Mouse (Mus musculus): Measurements from ENCODE around the gene Adgrv1.

Gene Adgrv1

GRCm38 (mm10) chr13:81134412-81134811 lies 498.5 kb downstream of the Adgrv1 start:
- no peak for DNase-seq

DNA sequence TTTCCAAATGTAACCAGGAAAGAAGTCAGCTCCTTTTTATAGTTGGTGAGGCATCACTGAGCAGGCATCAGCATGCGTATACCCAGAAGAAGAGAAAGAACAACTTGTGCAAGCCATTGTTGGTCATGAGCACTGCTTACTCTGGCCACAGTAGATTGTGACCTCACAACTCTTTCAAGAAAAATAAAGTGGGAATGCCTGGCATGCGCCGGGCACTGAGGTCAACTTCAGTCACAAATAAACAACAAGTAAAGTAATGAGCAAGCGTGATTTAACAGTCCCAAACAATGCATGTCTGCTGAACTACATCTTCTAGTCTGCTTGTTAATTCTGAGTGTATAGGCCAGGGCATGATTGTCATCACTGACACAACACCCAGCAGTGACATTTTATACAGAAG lies 499.6 kb downstream of the Adgrv1 start:
- DNase-seq = peak; percentile 62

DNA sequence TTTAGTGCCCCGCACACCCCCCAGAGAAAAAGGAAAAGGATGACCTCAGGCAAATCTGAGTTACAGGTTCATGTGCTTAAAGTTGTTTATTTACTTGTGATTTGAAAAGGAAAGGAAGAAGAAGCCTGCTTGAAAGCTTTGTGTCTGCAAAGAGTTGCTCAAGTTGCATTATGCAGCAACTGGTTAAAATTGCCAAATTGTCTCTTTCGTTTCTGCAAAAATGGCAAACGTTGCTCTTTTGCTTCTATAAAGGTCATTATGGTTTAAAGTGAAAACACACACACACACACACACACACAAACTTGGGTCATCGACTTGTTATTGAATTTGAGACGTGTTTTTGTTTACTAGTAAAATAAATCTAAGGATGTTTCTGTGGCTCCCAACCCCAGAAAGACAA lies 500.3 kb downstream of the Adgrv1 start:
- DNase-seq = no peak

DNA sequence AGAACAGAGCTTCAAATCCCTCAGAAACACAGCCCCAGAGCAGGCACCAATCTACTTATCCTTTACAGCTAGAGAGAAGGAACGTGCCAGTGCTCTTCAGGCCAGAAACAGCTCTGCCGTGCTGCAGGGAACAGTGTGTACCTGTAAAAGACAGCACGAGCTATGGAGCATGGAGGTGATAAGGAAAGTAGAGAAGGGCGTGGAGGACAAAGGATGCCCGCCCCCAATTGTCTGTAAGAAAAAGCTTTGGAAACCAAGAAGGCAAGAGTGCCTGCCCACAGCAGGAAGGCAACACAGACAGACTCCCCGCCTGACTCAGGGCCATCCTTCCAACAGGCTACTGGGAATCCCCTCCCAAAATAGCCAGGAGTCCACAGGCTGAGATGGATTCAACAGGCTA lies 501.1 kb downstream of the Adgrv1 start:
- DNase-seq = no peak

DNA sequence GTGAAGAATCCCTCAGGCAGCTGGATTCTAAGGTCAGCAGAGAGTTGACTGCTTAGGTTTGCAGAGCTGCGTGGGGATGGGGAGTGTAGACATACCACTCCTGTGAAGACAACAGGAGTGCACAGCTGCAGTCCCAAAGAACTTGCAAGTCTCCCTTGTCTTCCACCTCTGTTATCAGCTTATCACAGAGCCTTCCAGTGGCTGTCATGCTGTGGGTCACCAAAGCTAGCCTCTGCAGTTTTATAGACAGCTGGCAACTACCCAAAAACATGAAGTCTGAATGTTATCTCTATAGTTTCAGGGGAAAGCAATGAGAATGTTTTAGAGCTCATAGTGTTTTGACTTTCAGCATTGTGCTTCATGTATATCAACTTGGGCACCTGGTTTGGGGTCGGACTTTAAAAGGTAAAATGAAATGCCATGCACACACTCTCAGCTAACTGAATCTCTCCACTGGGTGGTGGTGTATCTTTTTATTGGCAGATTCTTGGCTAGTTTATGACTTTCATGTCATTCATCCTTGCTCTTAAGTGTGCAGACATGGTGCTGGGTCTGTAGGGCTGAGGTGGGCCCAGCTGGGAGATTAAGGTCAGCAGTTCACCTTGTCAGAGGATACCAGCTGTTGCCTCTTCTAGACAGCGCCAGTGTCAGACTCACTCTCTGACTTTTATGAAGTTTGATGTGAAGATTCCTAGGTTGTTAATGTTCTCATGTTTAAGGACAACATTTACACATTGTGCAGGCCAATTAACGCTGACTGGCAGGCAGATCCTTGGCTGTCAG lies 502.0 kb downstream of the Adgrv1 start:
- no peak for DNase-seq

- no peak for DNase-seq
These were observed 507.1 kb downstream of the Adgrv1 start for GRCm38 (mm10) chr13:81125846-81126245.

GRCm38 (mm10) chr13:81122238-81122637 lies 510.7 kb downstream of the Adgrv1 start:
- no peak for DNase-seq

GRCm38 (mm10) chr13:81110479-81110878 lies 522.5 kb downstream of the Adgrv1 start:
- DNase-seq = no peak

DNA sequence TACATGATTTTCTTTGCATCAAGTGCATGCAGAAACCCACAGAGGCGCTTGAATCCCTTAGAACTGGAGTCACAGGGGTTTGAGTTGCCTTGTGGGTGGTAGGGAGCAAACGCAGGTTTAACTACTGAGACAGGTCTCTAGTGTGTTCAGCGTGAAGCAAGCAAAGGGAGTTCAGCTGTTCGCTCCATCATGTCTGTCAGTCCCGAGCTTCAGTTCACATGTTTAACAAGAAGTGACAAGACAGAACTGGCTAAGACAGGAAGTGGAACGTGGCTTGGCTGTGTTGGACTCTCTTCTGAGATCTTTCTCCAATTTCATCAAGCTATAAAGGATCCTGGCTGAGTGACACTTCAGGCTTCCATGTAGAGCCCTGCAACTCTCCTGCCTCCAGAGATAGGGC lies 523.3 kb downstream of the Adgrv1 start:
- DNase-seq = no peak

GRCm38 (mm10) chr13:81108526-81109302 lies 524.2 kb downstream of the Adgrv1 start:
- DNase-seq = peak; percentile 44

GRCm38 (mm10) chr13:81107436-81107835 lies 525.5 kb downstream of the Adgrv1 start:
- no peak for DNase-seq

- DNase-seq = peak; percentile 83
These were observed 529.2 kb downstream of the Adgrv1 start for GRCm38 (mm10) chr13:81103794-81104193.

- no peak for DNase-seq
These were observed 536.5 kb downstream of the Adgrv1 start for GRCm38 (mm10) chr13:81096424-81096823.

DNA sequence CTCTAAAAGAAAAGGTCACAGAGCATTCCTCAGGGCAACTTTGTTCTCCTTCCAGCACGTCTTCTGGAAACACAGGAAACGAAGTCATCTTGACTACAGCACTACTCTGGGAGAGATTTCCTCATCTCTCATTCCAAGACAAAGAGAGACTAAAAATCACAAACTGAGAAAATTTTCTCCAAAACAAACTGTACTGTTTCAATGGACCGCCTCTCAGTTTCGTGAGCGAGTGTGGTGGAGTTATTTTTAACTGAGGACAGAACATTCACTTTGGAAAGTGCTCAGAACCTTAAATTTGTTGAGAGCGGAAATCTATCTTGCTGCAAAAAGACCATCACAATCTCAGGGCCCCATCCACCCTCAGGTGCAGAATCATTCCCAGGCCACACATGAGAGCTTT lies 538.4 kb downstream of the Adgrv1 start:
- DNase-seq = no peak

DNA sequence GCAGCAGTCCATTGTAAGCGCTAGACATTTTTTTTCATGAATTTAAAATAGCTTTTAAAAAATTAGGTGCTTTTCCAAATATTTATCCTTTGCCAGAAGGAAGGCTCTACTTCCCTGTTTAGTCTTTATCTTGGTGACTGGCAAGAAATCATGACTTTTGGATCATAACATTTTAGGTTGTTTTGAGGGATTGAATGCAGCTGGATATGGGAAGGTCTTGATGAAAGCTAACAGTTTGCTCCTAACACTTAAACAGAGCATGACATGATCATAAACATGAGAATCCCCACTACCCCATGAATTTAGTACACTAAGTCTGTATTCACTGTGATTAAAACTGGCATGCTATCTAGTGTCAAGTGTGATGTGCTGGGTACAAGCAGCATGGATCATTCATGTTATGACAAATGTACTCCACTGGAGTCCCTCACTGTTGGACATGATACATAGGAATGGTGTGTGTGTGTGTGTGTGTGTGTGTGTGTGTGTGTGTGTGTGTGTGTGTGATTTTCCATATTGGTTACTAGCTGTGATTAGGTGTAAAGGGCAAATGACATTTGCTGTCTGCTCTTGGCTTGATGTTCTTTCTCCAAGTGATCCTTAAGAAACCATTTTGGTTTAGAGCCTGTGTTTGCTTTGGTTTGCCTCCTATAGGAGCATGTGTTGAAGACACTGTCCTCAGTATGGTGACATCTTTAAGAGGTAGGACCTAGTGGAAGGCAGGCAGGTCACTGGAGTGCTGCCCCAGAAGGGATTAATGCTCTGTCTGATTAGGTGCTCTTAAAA lies 542.7 kb downstream of the Adgrv1 start:
- no peak for DNase-seq

GRCm38 (mm10) chr13:81086969-81087682 lies 545.8 kb downstream of the Adgrv1 start:
- no peak for DNase-seq

GRCm38 (mm10) chr13:81072214-81072613 lies 560.7 kb downstream of the Adgrv1 start:
- no peak for DNase-seq

DNA sequence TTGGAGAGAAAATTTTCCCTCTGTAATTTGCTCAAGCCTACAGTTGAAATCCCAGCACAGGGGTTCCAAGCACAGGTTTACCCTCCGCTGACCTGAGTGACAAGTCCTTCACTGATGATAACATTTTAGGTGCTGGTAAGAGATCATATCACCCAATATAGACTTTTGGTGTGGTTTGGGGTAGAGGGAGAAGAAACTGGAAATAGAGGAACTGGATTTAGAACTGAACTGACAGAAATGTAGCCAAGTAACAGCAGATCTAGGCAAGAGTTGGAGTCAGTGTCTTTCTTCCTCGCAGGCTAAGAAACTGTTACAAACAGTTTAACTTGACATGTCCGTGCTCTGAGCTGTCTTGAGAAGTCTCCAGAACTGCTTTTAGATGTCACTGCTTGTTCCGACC lies 581.5 kb downstream of the Adgrv1 start:
- DNase-seq = no peak

DNA sequence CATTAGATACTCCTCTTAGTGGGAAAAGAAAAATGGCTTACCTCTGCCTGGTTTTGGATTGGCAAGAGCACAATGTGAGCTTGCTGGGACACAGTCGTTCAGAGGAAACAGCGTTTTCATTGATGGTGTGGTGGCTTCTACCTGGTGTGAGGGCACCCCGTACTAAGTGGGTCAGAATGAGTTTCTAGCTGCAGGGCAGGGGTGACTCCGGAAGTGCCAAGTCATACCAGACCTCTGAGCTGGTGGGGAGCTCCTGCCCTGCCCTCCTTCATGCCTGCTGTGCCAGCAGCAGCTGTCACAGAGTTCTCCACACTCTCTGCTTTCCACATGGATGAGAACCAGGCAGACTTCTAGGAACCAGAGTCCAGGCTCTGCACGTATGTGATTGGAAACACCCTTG lies 582.0 kb downstream of the Adgrv1 start:
- peak; percentile 3 for DNase-seq

DNA sequence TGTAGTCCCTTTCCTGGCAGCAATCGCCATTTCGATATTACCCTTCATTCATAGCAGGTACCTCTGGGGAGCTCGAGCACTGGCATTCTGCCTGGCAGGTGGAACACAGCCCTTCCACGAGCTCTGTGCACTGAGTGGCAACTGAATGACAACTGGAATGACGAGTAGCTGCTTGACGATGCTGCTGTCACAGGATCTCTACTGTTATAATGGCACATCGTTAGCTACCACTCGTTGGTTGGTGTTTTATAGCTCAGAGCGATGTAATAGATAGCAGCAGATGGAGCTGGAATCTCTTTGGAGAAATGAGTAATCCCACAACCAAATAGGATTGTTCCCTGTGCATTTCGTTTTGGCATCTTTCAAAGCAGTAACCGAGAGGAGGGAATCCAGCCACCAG lies 587.6 kb downstream of the Adgrv1 start:
- DNase-seq = no peak

Measured in kidney, postnatal 14 days (tissue).